ENCODE assay signal across 10 mouse cellular contexts in the genomic region with DNA sequence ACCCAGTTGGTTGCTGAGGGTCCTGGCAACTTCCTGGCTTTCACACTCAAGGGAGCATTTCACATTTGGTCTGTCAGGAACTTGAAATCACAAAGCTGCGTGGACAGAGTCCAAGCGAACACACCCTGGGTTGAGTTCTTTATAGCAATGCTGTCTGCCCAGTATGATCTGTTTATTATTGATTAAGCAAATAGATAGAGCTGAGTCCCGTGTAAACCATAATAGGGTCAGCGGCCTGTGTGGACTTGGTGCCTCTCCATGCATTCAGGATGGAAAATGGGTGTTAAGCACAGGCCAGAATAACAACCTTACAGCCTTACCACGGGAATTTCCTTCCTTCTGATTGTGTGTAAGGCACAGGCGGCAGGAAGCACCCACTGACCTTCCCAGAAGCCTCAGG. TPM values are rescaled to one million over a fixed set of nuclear protein-coding genes. Genes with fewer than 3 reads are reported as not detected.
DNase-seq lines count a peak whose midpoint lies in the region; ATAC-seq and TF ChIP-seq lines count a peak whose summit lies in the region.
"Had no signal": no experiment of that assay in that cellular context is flagged by ENCODE, and none has a peak within 500 bp of the region (broad histone marks: within the 10 kb centered on the region; RNA-seq: fewer than 3 reads in every experiment).

No protein-coding gene starts in this region.

- no peak overlapping the region for H3K9ac ChIP-seq in intestine, embryonic 16.5 days (ENCODE audit: low read depth, low read length)
- H3K9ac ChIP-seq in lung, embryonic 16.5 days (ENCODE audit: low read length), result no peak overlapping the region
- H3K9ac ChIP-seq: liver, embryonic 13.5 days had no signal

- H3K9me3 ChIP-seq in intestine, embryonic 16.5 days (ENCODE audit: control insufficient read depth, low read length), result peaks cover 3% of the 10 kb centered on the region; the same call in 1 of the 2 replicates
- H3K9me3 ChIP-seq in lung, embryonic 16.5 days (ENCODE audit: control insufficient read depth, low read length), result 0 out of 2 replicates have a peak, but pooled peaks cover 3% of the 10 kb centered on the region
- H3K9me3 ChIP-seq: liver, embryonic 13.5 days had no signal

- intact Hi-C loops in gastrocnemius, adult 2 months (cut with DNase I), result no loop called here

- DNase-seq in gastrocnemius, adult 2 months, result peak; percentile 36
- no peak for DNase-seq in gastrocnemius, postnatal 4 days (ENCODE audit: low spot score in 2 of 2)
- peak; percentile 69 to 82 for DNase-seq in heart, adult 18-20 months
- no peak for DNase-seq in thymus, postnatal 0 days (ENCODE audit: low spot score)
- no peak for DNase-seq in embryo, embryonic 11 days
- no peak for DNase-seq in cerebellum, postnatal 36 days
- DNase-seq: liver, embryonic 13.5 days had no signal

- no peak overlapping the region for H3K4me3 ChIP-seq in gastrocnemius, adult 2 months
- H3K4me3 ChIP-seq in intestine, embryonic 16.5 days (ENCODE audit: low read length), result no peak overlapping the region
- H3K4me3 ChIP-seq in lung, embryonic 16.5 days (ENCODE audit: low read length), result no peak overlapping the region
- H3K4me3 ChIP-seq: liver, embryonic 13.5 days had no signal

- peak overlapping the region; percentile 63 for H3K27ac ChIP-seq in gastrocnemius, adult 2 months
- peak overlapping the region; percentile 43 for H3K27ac ChIP-seq in intestine, embryonic 16.5 days (ENCODE audit: low read length)
- peak overlapping the region; percentile 20; the same call in 1 of the 2 replicates for H3K27ac ChIP-seq in lung, embryonic 16.5 days (ENCODE audit: low read length)
- H3K27ac ChIP-seq: liver, embryonic 13.5 days had no signal

- WGBS in intestine, embryonic 16.5 days, result 32% methylated on average over 6 of the region's 6 CpGs
- 38% methylated on average over 6 of the region's 6 CpGs for WGBS in lung, embryonic 16.5 days

- no peaks in the 10 kb centered on the region for H3K27me3 ChIP-seq in intestine, embryonic 16.5 days (replicated peaks; ENCODE audit: control insufficient read depth, insufficient read depth, low read length)
- H3K27me3 ChIP-seq in lung, embryonic 16.5 days (ENCODE audit: control insufficient read depth, insufficient read depth, low read depth, low read length), result no peaks in the 10 kb centered on the region
- H3K27me3 ChIP-seq: liver, embryonic 13.5 days had no signal

- no peaks in the 10 kb centered on the region for H3K36me3 ChIP-seq in intestine, embryonic 16.5 days (ENCODE audit: control insufficient read depth, insufficient read depth, low read length)
- no peaks in the 10 kb centered on the region for H3K36me3 ChIP-seq in lung, embryonic 16.5 days (ENCODE audit: control insufficient read depth, insufficient read depth, low read length)

- TF ChIP-seq CTCF in gastrocnemius, adult 2 months (IDR thresholded peaks at IDR 0.05), result no peak

- no peak overlapping the region for H3K4me2 ChIP-seq in intestine, embryonic 16.5 days (ENCODE audit: low read depth, low read length)
- no peak overlapping the region for H3K4me2 ChIP-seq in lung, embryonic 16.5 days (ENCODE audit: low read depth, low read length)
- H3K4me2 ChIP-seq: liver, embryonic 13.5 days had no signal

- ATAC-seq in intestine, embryonic 16.5 days, result peak; percentile 87
- no peak for ATAC-seq in lung, embryonic 16.5 days (ENCODE audit: low read depth)

- H3K4me1 ChIP-seq in intestine, embryonic 16.5 days (ENCODE audit: control insufficient read depth, insufficient read depth, low read length), result peaks cover 23% of the 10 kb centered on the region
- H3K4me1 ChIP-seq in lung, embryonic 16.5 days (replicated peaks; ENCODE audit: control insufficient read depth, insufficient read depth, low read length), result peaks cover 2% of the 10 kb centered on the region; the same call in 1 of the 2 replicates

RNA-seq across cellular contexts. Expression of a gene that starts 49.0 kb away (rescaled TPM):
- 1 to 10 TPM in 1 of 2 experiments, under 1 TPM in 1; 0.98 to 1.2 TPM for total RNA-seq in gastrocnemius, adult 2 months (2021)
- under 1 TPM; 0.26 to 0.39 TPM for total RNA-seq in gastrocnemius, postnatal 4 days (2021)
- 1 to 10 TPM; 6.8 to 9.5 TPM for total RNA-seq in heart, adult 18-20 months (2021)
- 0.87 and 0.94 TPM in 2 replicates for polyA plus RNA-seq in intestine, embryonic 16.5 days (2015; fragmentation: Nextera tagmentation; extraction: Ambion mirVana)
- 0.24 and 0.29 TPM in 2 replicates for polyA plus RNA-seq in lung, embryonic 16.5 days (2015; fragmentation: Nextera tagmentation; extraction: Ambion mirVana)
- 0.40 TPM in 1 of 2 replicates, not detected in the other for polyA plus RNA-seq in thymus, postnatal 0 days (2015; fragmentation: Nextera tagmentation; extraction: Ambion mirVana)
- total RNA-seq: neutrophil, adult 5-6 weeks had no signal

Comparison
In these comparisons a context has a peak if more than half of its experiments do, and no peak if none do; other contexts are left out.
1. DNase-seq: peak in gastrocnemius, adult 2 months (single experiment) and heart, adult 18-20 months (2 of 2); none in gastrocnemius, postnatal 4 days (0 of 2), thymus, postnatal 0 days (single experiment), embryo, embryonic 11 days (single experiment) and cerebellum, postnatal 36 days (0 of 2).
2. Peak in every context shown above with its lines, with median percentiles within 50 percentile points of each other: H3K27ac ChIP-seq.